Mouse (Mus musculus) thymus, postnatal 4 days (tissue): ENCODE measurements around the gene Zfp36l1.

Source experiments
- DNase-seq: peaks from one replicate; pipeline ENCODE4 v3.0.0; 2021

Gene Zfp36l1

GRCm38 (mm10) chr12:80130558-80131358, 17.9 kb upstream of the Zfp36l1 start:
- DNase-seq: peak; percentile 45

DNA sequence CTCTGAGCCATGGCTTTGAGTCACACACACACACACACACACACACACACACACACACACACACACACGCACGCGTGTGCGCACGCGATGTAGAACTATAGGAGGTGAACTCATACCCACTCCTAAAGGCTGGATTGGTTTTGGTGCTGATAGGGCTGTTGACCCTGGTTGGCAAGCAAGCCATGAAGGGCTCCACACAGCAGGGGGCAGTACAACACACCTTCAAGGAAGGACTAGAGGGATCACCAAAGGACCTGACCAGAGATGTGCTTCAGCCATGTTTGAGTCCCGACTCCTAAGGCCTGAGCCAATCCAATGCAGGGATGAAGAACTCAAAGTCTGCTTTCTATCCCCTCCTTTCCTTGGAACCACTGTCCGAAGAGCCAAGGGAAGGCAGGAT, 16.7 kb upstream of the Zfp36l1 start:
- peak; percentile 78 for DNase-seq

DNA sequence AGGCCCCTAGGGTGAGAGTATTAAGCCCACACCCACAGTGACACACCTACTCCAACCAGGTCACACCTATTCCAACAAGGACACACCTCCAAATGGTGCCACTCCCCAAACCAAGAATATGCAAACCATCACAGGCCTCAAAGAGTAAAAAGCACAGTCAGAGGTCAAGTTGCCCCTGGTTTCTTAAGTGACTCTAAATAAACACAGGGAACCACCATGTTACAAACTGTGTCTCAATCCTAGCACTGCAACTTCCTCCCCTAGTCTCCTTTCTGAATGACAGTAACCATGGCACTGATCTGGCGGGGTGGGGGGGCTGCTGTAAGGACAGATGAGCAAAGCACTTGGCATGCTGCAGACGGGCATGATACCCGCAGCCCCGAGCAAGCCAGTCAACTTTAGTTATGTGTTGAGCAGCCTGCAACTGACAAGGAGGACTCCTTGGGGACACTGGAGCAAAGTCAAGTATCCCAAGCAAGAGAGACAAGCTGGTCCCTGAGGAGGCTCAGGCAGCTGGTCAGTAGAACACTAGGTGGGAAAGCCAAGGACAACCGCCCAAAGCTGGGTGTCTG, 14.5 kb upstream of the Zfp36l1 start:
- no peak for DNase-seq

GRCm38 (mm10) chr12:80125316-80125715, 12.5 kb upstream of the Zfp36l1 start:
- no peak for DNase-seq

GRCm38 (mm10) chr12:80124756-80125155, 11.9 kb upstream of the Zfp36l1 start:
- peak; percentile 10 for DNase-seq

DNA sequence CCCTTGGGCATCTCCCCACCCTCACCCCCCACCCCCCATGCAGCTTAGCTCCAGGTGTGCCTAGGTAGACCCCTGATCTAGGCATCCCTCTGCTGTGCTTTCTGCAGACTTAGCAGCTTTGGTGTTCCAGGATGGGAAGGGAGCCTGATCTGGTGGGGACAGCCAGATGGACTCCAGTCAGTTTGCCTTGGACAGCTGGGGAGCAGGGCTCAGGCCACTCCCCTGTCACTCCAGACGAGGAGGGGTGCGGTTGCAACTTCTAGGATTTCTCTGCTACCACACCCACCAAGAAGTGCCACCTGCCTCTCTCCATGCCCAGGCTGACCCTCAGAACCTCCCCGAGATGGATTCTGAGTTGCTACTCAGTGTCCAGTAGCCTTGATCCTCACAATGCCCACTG, 11.4 kb upstream of the Zfp36l1 start:
- peak; percentile 8 for DNase-seq

DNA sequence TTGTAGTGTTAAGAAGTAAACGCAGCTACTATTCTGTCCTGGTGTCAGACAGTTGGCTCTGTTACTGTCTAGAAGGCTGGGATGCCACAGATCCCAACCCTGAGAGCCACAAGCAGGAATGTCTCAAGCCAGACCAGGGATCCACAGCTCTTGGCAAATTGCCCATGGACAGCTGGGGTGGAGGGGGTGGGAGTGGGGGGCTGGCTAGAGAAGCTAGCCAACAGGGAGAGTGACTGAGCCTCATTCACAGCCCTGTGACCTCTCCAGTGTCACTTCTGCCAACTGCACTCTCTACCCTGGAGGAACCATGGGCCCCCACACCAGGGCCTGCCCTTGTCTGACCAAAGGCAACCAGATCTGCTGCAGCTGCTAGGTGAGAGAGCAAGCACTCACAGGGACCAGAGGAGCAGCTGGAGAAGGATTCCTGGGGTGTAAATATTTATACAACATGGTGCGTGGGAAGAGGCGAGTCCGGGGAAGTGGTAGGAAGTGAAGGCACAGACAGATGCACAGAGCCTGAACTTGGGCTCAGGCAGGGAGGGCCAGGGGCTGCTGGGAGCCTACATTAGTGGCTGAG, 10.5 kb upstream of the Zfp36l1 start:
- no peak for DNase-seq

DNA sequence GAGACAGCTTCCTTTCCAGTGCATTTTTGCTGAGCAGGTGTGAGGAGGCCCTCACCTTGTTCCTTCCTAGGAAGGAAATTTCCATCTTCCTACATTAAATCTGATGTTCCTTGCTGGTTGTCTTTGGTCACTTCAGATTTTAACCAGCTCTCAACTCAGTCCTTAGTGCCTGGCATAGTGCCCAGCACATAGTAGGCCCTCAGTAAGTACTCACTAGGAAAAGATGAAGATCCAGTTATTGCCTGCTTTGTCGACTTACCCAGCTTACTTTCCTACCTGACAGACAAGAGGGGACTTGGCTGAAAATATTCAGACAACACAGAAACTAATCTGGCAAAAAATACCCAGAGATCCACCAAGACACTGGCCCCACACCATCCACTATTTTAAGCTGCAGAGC, 8.6 kb upstream of the Zfp36l1 start:
- no peak for DNase-seq

DNA sequence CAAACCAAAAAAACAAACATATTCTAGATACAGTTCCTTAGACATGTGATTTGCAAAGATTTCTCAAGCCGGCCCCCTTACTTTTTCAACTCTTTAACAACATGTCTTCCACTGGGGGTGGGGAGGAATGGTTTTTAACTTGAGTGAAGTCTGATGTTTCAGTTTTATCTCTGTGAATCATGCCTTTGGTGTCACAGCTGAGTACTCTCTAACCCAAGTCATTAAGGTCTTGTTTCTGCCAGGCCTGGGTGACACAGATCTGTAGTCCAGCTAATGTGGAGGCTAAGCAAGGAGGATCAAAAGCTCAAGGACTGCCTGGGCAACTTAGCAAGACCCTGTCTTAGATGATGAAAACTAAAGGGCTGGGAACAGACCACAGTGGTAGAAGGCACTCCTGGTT, 5.8 kb upstream of the Zfp36l1 start:
- no peak for DNase-seq

DNA sequence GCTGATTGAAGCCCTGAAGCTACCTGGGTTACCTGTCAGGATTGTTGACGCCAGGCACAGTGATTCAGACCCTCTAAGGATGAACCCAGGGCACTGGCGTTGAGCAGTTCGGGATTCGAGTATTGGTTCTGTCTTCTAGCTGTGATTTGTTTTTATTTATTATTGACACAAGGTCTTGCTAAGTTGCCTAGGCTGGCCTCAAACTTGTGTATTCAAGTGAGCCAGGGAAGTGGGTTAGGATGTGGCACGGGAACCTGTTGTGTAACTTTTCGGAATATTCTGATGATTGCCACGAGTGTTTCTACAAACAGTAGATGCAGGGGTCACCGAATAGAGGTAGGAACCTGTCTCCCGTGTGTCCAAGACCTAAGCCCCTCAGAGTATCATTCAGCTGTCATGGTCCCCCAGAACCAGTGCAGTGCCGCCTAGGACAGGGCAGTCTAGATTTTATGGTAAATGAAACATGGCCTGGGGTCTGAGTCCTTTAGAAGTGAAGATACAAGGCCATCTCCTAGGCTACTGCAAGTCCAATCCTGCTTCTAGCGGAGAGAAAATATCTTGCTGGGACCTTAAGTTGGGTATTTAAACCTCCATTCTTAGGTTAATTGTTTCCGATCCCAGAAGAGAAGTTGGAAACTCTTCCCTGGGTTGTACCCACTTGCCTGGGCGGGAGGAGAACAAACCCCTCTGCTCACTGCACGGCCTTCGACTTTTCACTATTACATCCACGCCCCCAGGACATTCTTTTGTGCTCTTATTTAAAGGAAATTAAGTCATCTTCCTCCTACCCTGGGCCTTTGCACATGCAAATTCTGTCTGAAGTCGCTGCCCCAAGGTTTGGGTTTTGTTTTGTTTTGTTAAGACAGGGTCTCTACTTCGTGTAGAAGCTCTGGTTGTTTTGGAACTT, 3.6 kb upstream of the Zfp36l1 start:
- DNase-seq: peak; percentile 28

DNA sequence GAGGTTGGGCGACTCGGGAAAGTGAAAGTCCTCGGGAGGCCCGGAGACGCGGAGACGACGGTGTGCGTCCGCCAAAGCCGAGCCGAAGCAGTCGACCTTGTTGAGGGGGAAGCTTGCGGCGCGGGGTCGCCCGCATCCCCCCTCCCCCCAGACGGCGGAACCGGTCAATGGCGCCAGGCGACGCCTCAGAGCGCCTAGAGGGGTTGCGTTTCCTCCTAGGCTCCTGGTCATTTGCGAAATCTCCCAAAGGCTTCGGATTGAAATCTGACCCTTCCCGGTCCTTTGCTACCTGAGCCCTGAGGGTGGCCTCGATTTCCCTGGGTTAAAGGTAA, 3.0 kb upstream of the Zfp36l1 start:
- DNase-seq: no peak

GRCm38 (mm10) chr12:80115142-80115862, 2.5 kb upstream of the Zfp36l1 start:
- peak; percentile 89 for DNase-seq

DNA sequence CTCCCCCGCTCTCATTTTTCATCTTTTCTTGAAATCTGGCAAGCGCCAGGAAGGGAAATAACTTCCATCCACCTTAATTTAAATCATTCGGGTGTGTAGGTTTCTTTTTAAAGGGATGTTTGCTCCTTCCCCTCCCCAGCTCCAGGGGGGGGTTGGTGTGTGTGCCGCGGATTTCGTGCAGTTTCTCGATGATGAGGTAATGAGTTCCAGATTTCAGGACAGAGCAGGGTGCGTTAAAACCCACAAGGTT, 2.0 kb upstream of the Zfp36l1 start:
- no peak for DNase-seq

GRCm38 (mm10) chr12:80114031-80114891, 1.4 kb upstream of the Zfp36l1 start:
- peak; percentile 82 for DNase-seq

GRCm38 (mm10) chr12:80113586-80114021, 791 bp upstream of the Zfp36l1 start:
- DNase-seq: peak; percentile 74

- peak; percentile 68 for DNase-seq
Measured at GRCm38 (mm10) chr12:80112071-80112660, 647 bp downstream of the Zfp36l1 start.

GRCm38 (mm10) chr12:80111131-80112070, 1.4 kb downstream of the Zfp36l1 start:
- DNase-seq: peak; percentile 73

- no peak for DNase-seq
Measured at GRCm38 (mm10) chr12:80110546-80110870, 2.3 kb downstream of the Zfp36l1 start.

DNA sequence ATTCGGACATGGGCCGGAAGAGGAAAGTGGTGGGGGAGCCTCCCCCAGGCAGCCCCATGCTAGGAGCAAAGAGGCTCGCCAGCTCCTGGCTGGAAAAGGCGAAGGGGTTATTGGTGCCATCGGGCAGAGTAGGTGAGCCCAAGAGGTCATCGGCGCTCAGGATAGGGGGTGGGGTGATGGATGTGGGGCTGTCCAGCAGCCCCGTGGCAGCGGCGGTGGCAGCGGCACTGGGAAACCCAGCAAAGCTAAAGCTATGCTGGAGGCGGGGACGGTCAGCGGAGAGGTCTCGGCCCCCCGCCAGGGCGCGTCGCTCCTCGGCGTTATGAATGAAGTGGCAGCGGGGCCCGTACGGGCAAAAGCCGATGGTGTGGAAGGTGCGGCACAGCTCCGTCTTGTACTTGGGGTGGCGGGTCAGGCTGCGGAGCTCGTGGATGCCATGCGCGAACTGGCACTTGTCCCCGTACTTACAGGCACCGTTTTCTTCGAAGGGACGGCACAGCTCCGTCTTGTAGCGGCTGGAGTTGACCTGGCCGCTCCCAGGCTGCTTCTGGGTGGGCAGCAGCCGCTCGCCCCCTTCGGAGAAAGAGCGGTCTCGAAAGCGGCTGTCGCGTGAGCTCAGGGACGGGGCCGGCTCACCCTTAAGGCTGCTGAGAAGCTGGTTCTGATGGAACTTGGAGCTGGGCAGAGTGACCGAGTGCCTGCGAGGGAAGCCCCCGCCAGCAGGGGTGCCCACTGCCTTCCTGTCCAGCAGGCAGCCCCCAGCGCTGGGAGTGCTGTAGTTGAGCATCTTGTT, 2.9 kb downstream of the Zfp36l1 start:
- DNase-seq: peak; percentile 42
